Mouse (Mus musculus): ENCODE data around the gene Tnfsf9. TPM values are rescaled to one million over a fixed set of nuclear protein-coding genes. Genes with fewer than 3 reads are reported as not detected.

Gene Tnfsf9
- 5.7 and 6.6 TPM in 2 replicates for polyA plus RNA-seq (2015; fragmentation: Nextera tagmentation; extraction: Ambion mirVana)

GRCm38 (mm10) chr17:57105181-57106034 lies at the start of gene Tnfsf9:
Gene Tnfsf9 (plus strand): TSS chr17:57105325.
- Histone ChIP-seq H3K36me3 (no peaks in the 10 kb centered on the region), H3K9me3 (no peaks in the 10 kb centered on the region), H3K4me1 (replicated peaks) (peaks cover 29% of the 10 kb centered on the region), H3K4me2 (replicated peaks) (peak within 1 kb of the TSS; percentile 90), H3K4me3 (replicated peaks) (peak within 1 kb of the TSS; percentile 61), H3K27ac (no peak within 1 kb of the TSS), H3K9ac (replicated peaks) (peak within 1 kb of the TSS; percentile 81), H3K27me3 (no peaks in the 10 kb centered on the region)
- WGBS = under 1% methylated on average over 59 of the region's 61 CpGs
- peak; percentile 85 for ATAC-seq

GRCm38 (mm10) chr17:57056246-57056645 lies 48.9 kb upstream of the Tnfsf9 start:
- Histone ChIP-seq H3K9me3 (no peaks in the 10 kb centered on the region), H3K27me3 (peaks cover 4% of the 10 kb centered on the region), H3K4me3 (replicated peaks) (no peak overlapping the region), H3K9ac (replicated peaks) (no peak overlapping the region), H3K27ac (no peak overlapping the region), H3K4me1 (replicated peaks) (peaks cover 18% of the 10 kb centered on the region), H3K36me3 (peaks cover 60% of the 10 kb centered on the region), H3K4me2 (replicated peaks) (no peak overlapping the region)
- ATAC-seq = no peak
- WGBS = 88% methylated on average over 3 of the region's 3 CpGs

GRCm38 (mm10) chr17:57058891-57059485 lies 46.1 kb upstream of the Tnfsf9 start, which contains the start of gene Crb3:
Gene Crb3 (plus strand): TSS chr17:57059105.
- ATAC-seq = peak; percentile 28
- peaks cover 29% of the 10 kb centered on the region for H3K27me3 ChIP-seq
- WGBS = 1% methylated on average over 20 of the region's 22 CpGs

GRCm38 (mm10) chr17:57059486-57059977 lies 45.6 kb upstream of the Tnfsf9 start, which contains the start of gene Slc25a23:
Gene Slc25a23 (minus strand): TSS chr17:57059863.
- Histone ChIP-seq H3K27me3 (peaks cover 34% of the 10 kb centered on the region), H3K4me2 (replicated peaks) (peak within 1 kb of the TSS; percentile 74), H3K4me1 (replicated peaks) (peaks cover 29% of the 10 kb centered on the region), H3K27ac (peak within 1 kb of the TSS; percentile 85), H3K36me3 (peaks cover 27% of the 10 kb centered on the region), H3K9me3 (no peaks in the 10 kb centered on the region), H3K9ac (replicated peaks) (peak within 1 kb of the TSS; percentile 85), H3K4me3 (replicated peaks) (peak within 1 kb of the TSS; percentile 89)
- ATAC-seq = peak; percentile 74
- under 1% methylated on average over 38 of the region's 45 CpGs for WGBS

More at GRCm38 (mm10) chr17:57058891-57059485, 46.1 kb upstream of the Tnfsf9 start, which contains the start of gene Crb3:
- H3K4me3 ChIP-seq (replicated peaks) = peak within 1 kb of the TSS; percentile 89
- peaks cover 29% of the 10 kb centered on the region for H3K4me1 ChIP-seq (replicated peaks)
- peak within 1 kb of the TSS; percentile 74 for H3K4me2 ChIP-seq (replicated peaks)
- peak within 1 kb of the TSS; percentile 85 for H3K9ac ChIP-seq (replicated peaks)
- H3K36me3 ChIP-seq = peaks cover 33% of the 10 kb centered on the region
- peak within 1 kb of the TSS; percentile 85 for H3K27ac ChIP-seq
- no peaks in the 10 kb centered on the region for H3K9me3 ChIP-seq

GRCm38 (mm10) chr17:57060231-57060801 lies 44.8 kb upstream of the Tnfsf9 start:
- Histone ChIP-seq H3K27me3 (peaks cover 41% of the 10 kb centered on the region), H3K27ac (peak overlapping the region; percentile 85), H3K4me2 (replicated peaks) (peak overlapping the region; percentile 74), H3K4me3 (replicated peaks) (peak overlapping the region; percentile 89), H3K9ac (replicated peaks) (peak overlapping the region; percentile 85), H3K9me3 (no peaks in the 10 kb centered on the region), H3K4me1 (replicated peaks) (peaks cover 29% of the 10 kb centered on the region), H3K36me3 (peaks cover 20% of the 10 kb centered on the region)
- ATAC-seq = peak; percentile 90
- 2% methylated on average over 43 of the region's 44 CpGs for WGBS

GRCm38 (mm10) chr17:57061069-57061468 lies 44.1 kb upstream of the Tnfsf9 start:
- ATAC-seq = no peak
- H3K36me3 ChIP-seq = peaks cover 12% of the 10 kb centered on the region; the same call in 1 of the 2 replicates
- peak overlapping the region; percentile 89 for H3K4me3 ChIP-seq (replicated peaks)
- H3K9ac ChIP-seq (replicated peaks) = no peak overlapping the region
- H3K27ac ChIP-seq = 0 out of 2 replicates have a peak overlapping the region, but pooled peaks have one; percentile 85
- H3K4me1 ChIP-seq (replicated peaks) = peaks cover 29% of the 10 kb centered on the region
- H3K9me3 ChIP-seq = no peaks in the 10 kb centered on the region
- H3K4me2 ChIP-seq (replicated peaks) = peak overlapping the region; percentile 74
- peaks cover 44% of the 10 kb centered on the region for H3K27me3 ChIP-seq
- 35% methylated on average over 10 of the region's 10 CpGs for WGBS

- H3K9ac ChIP-seq (replicated peaks) = peak overlapping the region; percentile 39; the same call in 1 of the 2 replicates
- peaks cover 29% of the 10 kb centered on the region for H3K4me1 ChIP-seq (replicated peaks)
- peaks cover 44% of the 10 kb centered on the region for H3K27me3 ChIP-seq
- H3K4me3 ChIP-seq (replicated peaks) = peak overlapping the region; percentile 28
- H3K36me3 ChIP-seq = 0 out of 2 replicates have a peak, but pooled peaks cover 4% of the 10 kb centered on the region
- peak overlapping the region; percentile 52 for H3K4me2 ChIP-seq (replicated peaks)
- no peaks in the 10 kb centered on the region for H3K9me3 ChIP-seq
- no peak overlapping the region for H3K27ac ChIP-seq
- WGBS = under 1% methylated on average over 39 of the region's 39 CpGs
- no peak for ATAC-seq
Observed at GRCm38 (mm10) chr17:57062011-57062521, 43.1 kb upstream of the Tnfsf9 start.

- Histone ChIP-seq H3K27ac (no peak overlapping the region), H3K4me2 (replicated peaks) (peak overlapping the region; percentile 52), H3K4me1 (replicated peaks) (peaks cover 29% of the 10 kb centered on the region), H3K36me3 (no peaks in the 10 kb centered on the region), H3K9ac (replicated peaks) (no peak overlapping the region), H3K9me3 (no peaks in the 10 kb centered on the region), H3K27me3 (peaks cover 44% of the 10 kb centered on the region), H3K4me3 (replicated peaks) (peak overlapping the region; percentile 28)
- 2% methylated on average over 22 of the region's 22 CpGs for WGBS
- ATAC-seq = no peak
Observed at GRCm38 (mm10) chr17:57062548-57062947, 42.6 kb upstream of the Tnfsf9 start.

GRCm38 (mm10) chr17:57063031-57063430 lies 42.1 kb upstream of the Tnfsf9 start:
- 11% methylated on average over 8 of the region's 8 CpGs for WGBS
- peaks cover 44% of the 10 kb centered on the region for H3K27me3 ChIP-seq
- H3K9me3 ChIP-seq = no peaks in the 10 kb centered on the region
- H3K9ac ChIP-seq (replicated peaks) = no peak overlapping the region
- H3K36me3 ChIP-seq = no peaks in the 10 kb centered on the region
- peaks cover 27% of the 10 kb centered on the region for H3K4me1 ChIP-seq (replicated peaks)
- H3K4me2 ChIP-seq (replicated peaks) = no peak overlapping the region
- H3K27ac ChIP-seq = no peak overlapping the region
- H3K4me3 ChIP-seq (replicated peaks) = no peak overlapping the region
- no peak for ATAC-seq

- Histone ChIP-seq H3K4me2 (replicated peaks) (no peak overlapping the region), H3K4me3 (replicated peaks) (no peak overlapping the region), H3K27me3 (peaks cover 34% of the 10 kb centered on the region), H3K27ac (no peak overlapping the region), H3K9ac (replicated peaks) (no peak overlapping the region), H3K9me3 (no peaks in the 10 kb centered on the region), H3K36me3 (no peaks in the 10 kb centered on the region), H3K4me1 (replicated peaks) (peaks cover 12% of the 10 kb centered on the region)
- WGBS = 57% methylated on average over 5 of the region's 5 CpGs
- ATAC-seq = no peak
Observed at GRCm38 (mm10) chr17:57066908-57067307, 38.2 kb upstream of the Tnfsf9 start.

GRCm38 (mm10) chr17:57070272-57070671 lies 34.9 kb upstream of the Tnfsf9 start:
- peak; percentile 38; the same call in 1 of the 2 replicates for ATAC-seq
- Histone ChIP-seq H3K27ac (no peak overlapping the region), H3K4me2 (replicated peaks) (peak overlapping the region; percentile 33), H3K4me1 (replicated peaks) (peaks cover 5% of the 10 kb centered on the region; the same call in 1 of the 2 replicates), H3K4me3 (replicated peaks) (peak overlapping the region; percentile 22), H3K36me3 (no peaks in the 10 kb centered on the region), H3K9ac (replicated peaks) (no peak overlapping the region), H3K9me3 (no peaks in the 10 kb centered on the region), H3K27me3 (0 out of 2 replicates have a peak, but pooled peaks cover 3% of the 10 kb centered on the region)
- WGBS = 13% methylated on average over 9 of the region's 9 CpGs

Measured in midbrain, embryonic 13.5 days (tissue).